ENCODE assay signal across 8 mouse cellular contexts in genomic region chr14:54463108-54463958, GRCm38 (mm10). TPM values are rescaled to one million over a fixed set of nuclear protein-coding genes. Genes with fewer than 3 reads are reported as not detected.
DNase-seq lines count a peak whose midpoint lies in the region; ATAC-seq and TF ChIP-seq lines count a peak whose summit lies in the region.

No protein-coding gene starts in this region.

- H3K27ac ChIP-seq in gastrocnemius, adult 2 months, result peak overlapping the region; percentile 90
- H3K27ac ChIP-seq in forebrain, embryonic 15.5 days (replicated peaks), result peak overlapping the region; percentile 77
- peak overlapping the region; percentile 97 for H3K27ac ChIP-seq in liver, postnatal 0 days (ENCODE audit: low read depth)

- peaks cover 4% of the 10 kb centered on the region for H3K36me3 ChIP-seq in forebrain, embryonic 15.5 days
- H3K36me3 ChIP-seq in liver, postnatal 0 days (replicated peaks; ENCODE audit: insufficient read depth, low read length), result peaks cover 24% of the 10 kb centered on the region

- H3K9ac ChIP-seq in forebrain, embryonic 15.5 days (replicated peaks), result peak overlapping the region; percentile 66
- H3K9ac ChIP-seq in liver, postnatal 0 days (replicated peaks), result peak overlapping the region; percentile 96

- peak overlapping the region; percentile 75 for H3K4me2 ChIP-seq in forebrain, embryonic 15.5 days (replicated peaks)
- H3K4me2 ChIP-seq in liver, postnatal 0 days (ENCODE audit: low read depth, low read length), result peak overlapping the region; percentile 94

- no peak for DNase-seq in gastrocnemius, adult 2 months
- no peak for DNase-seq in gastrocnemius, postnatal 4 days (ENCODE audit: low spot score in 2 of 2)
- no peak for DNase-seq in liver, postnatal 0 days
- DNase-seq in right cerebral cortex, postnatal 36 days (ENCODE audit: low spot score in 2 of 2), result no peak
- no peak for DNase-seq in layer of hippocampus, postnatal 36 days
- DNase-seq in cerebellum, adult 9-10 months, result no peak

- peak; percentile 53 for ATAC-seq in CD4-positive, CD25-positive, alpha-beta regulatory T cell, adult 4 months
- ATAC-seq in forebrain, embryonic 15.5 days (replicated peaks), result peak; percentile 62
- ATAC-seq in liver, postnatal 0 days, result peak; percentile 30

- TF ChIP-seq EP300 in liver, postnatal 0 days (IDR thresholded peaks at IDR 0.05; ENCODE audit: low read depth), result 0 out of 2 replicates have a peak, but pooled peaks have one; percentile 7

- 15% methylated on average over 12 of the region's 12 CpGs for WGBS in forebrain, embryonic 15.5 days
- WGBS in liver, postnatal 0 days (ENCODE audit: insufficient replicate concordance), result 8% methylated on average over 12 of the region's 12 CpGs

- intact Hi-C loops in gastrocnemius, adult 2 months (cut with DNase I), result loop anchor here (5.0 kb wide), 1 partner anchor 49 kb away; no protein-coding TSS in a partner anchor

- peak overlapping the region; percentile 98 for H3K4me3 ChIP-seq in gastrocnemius, adult 2 months
- peak overlapping the region; percentile 74 for H3K4me3 ChIP-seq in forebrain, embryonic 15.5 days
- peak overlapping the region; percentile 96 for H3K4me3 ChIP-seq in liver, postnatal 0 days (ENCODE audit: low read depth, low read length)

- no peaks in the 10 kb centered on the region for H3K9me3 ChIP-seq in forebrain, embryonic 15.5 days
- H3K9me3 ChIP-seq in liver, postnatal 0 days (ENCODE audit: low read length), result no peaks in the 10 kb centered on the region

- no peaks in the 10 kb centered on the region for H3K27me3 ChIP-seq in forebrain, embryonic 15.5 days
- no peaks in the 10 kb centered on the region for H3K27me3 ChIP-seq in liver, postnatal 0 days (ENCODE audit: insufficient read depth, low read length)

- TF ChIP-seq CTCF in gastrocnemius, adult 2 months (IDR thresholded peaks at IDR 0.05), result no peak
- TF ChIP-seq CTCF in liver, postnatal 0 days (IDR thresholded peaks at IDR 0.05; ENCODE audit: low read depth), result no peak

- H3K4me1 ChIP-seq in forebrain, embryonic 15.5 days, result peaks cover 9% of the 10 kb centered on the region; the same call in 1 of the 2 replicates
- peaks cover 20% of the 10 kb centered on the region for H3K4me1 ChIP-seq in liver, postnatal 0 days (ENCODE audit: insufficient read depth)

RNA-seq across cellular contexts. Expression of gene Lrp10, which starts 0.6 kb away (rescaled TPM):
- 10 to 100 TPM; 27.9 to 36.5 TPM for total RNA-seq in gastrocnemius, adult 2 months (2021)
- 10 to 100 TPM; 39.0 to 42.9 TPM for total RNA-seq in gastrocnemius, postnatal 4 days (2021)
- 10 to 100 TPM; 59.9 to 60.2 TPM for polyA plus RNA-seq in CD4-positive, CD25-positive, alpha-beta regulatory T cell, adult 4 months (2017; shearing (Covaris generic))
- 32.5 and 33.9 TPM in 2 replicates for polyA plus RNA-seq in forebrain, embryonic 15.5 days (2015; fragmentation: Nextera tagmentation; extraction: Ambion mirVana)
- 20.9 and 25.3 TPM in 2 replicates for polyA plus RNA-seq in liver, postnatal 0 days (2015; fragmentation: Nextera tagmentation; extraction: Ambion mirVana)
- 10 to 100 TPM; 26.4 to 29.6 TPM for total RNA-seq in layer of hippocampus, postnatal 36 days (2021)

RNA-seq across cellular contexts. Expression of gene Rem2, which starts 12.6 kb away (rescaled TPM):
- not detected for total RNA-seq in gastrocnemius, adult 2 months (2021)
- not detected for total RNA-seq in gastrocnemius, postnatal 4 days (2021)
- 1 to 10 TPM in 1 of 2 experiments, under 1 TPM in 1; 0.54 to 1.1 TPM for polyA plus RNA-seq in CD4-positive, CD25-positive, alpha-beta regulatory T cell, adult 4 months (2017; shearing (Covaris generic))
- polyA plus RNA-seq in forebrain, embryonic 15.5 days (2015; fragmentation: Nextera tagmentation; extraction: Ambion mirVana), result 22.9 and 23.8 TPM in 2 replicates
- 0.66 and 0.87 TPM in 2 replicates for polyA plus RNA-seq in liver, postnatal 0 days (2015; fragmentation: Nextera tagmentation; extraction: Ambion mirVana)
- total RNA-seq in layer of hippocampus, postnatal 36 days (2021), result 10 to 100 TPM; 20.7 to 23.8 TPM

RNA-seq across cellular contexts. Expression of gene Mmp14, which starts 31.9 kb away (rescaled TPM):
- total RNA-seq in gastrocnemius, adult 2 months (2021), result 10 to 100 TPM in 1 of 2 experiments, 1 to 10 TPM in 1; 8.5 to 14.0 TPM
- total RNA-seq in gastrocnemius, postnatal 4 days (2021), result 100 to 1,000 TPM; 222 to 237 TPM
- polyA plus RNA-seq in CD4-positive, CD25-positive, alpha-beta regulatory T cell, adult 4 months (2017; shearing (Covaris generic)), result not detected
- polyA plus RNA-seq in forebrain, embryonic 15.5 days (2015; fragmentation: Nextera tagmentation; extraction: Ambion mirVana), result 60.3 and 61.7 TPM in 2 replicates
- polyA plus RNA-seq in liver, postnatal 0 days (2015; fragmentation: Nextera tagmentation; extraction: Ambion mirVana), result 38.1 and 39.8 TPM in 2 replicates
- total RNA-seq in layer of hippocampus, postnatal 36 days (2021), result 10 to 100 TPM; 18.3 to 20.0 TPM

RNA-seq across cellular contexts. Expression of gene Mrpl52, which starts 36.6 kb away (rescaled TPM):
- 100 to 1,000 TPM; 102 to 111 TPM for total RNA-seq in gastrocnemius, adult 2 months (2021)
- total RNA-seq in gastrocnemius, postnatal 4 days (2021), result 100 to 1,000 TPM; 151 to 166 TPM
- polyA plus RNA-seq in CD4-positive, CD25-positive, alpha-beta regulatory T cell, adult 4 months (2017; shearing (Covaris generic)), result 100 to 1,000 TPM; 216 to 249 TPM
- 269 and 282 TPM in 2 replicates for polyA plus RNA-seq in forebrain, embryonic 15.5 days (2015; fragmentation: Nextera tagmentation; extraction: Ambion mirVana)
- polyA plus RNA-seq in liver, postnatal 0 days (2015; fragmentation: Nextera tagmentation; extraction: Ambion mirVana), result 261 and 284 TPM in 2 replicates
- 100 to 1,000 TPM; 105 to 108 TPM for total RNA-seq in layer of hippocampus, postnatal 36 days (2021)

RNA-seq across cellular contexts. Expression of gene Slc7a7, which starts 45.8 kb away (rescaled TPM):
- 1 to 10 TPM in 1 of 2 experiments, under 1 TPM in 1; 0.56 to 2.0 TPM for total RNA-seq in gastrocnemius, adult 2 months (2021)
- total RNA-seq in gastrocnemius, postnatal 4 days (2021), result 1 to 10 TPM; 6.2 to 7.3 TPM
- 1 to 10 TPM; 1.2 to 1.3 TPM for polyA plus RNA-seq in CD4-positive, CD25-positive, alpha-beta regulatory T cell, adult 4 months (2017; shearing (Covaris generic))
- 5.0 and 5.2 TPM in 2 replicates for polyA plus RNA-seq in forebrain, embryonic 15.5 days (2015; fragmentation: Nextera tagmentation; extraction: Ambion mirVana)
- polyA plus RNA-seq in liver, postnatal 0 days (2015; fragmentation: Nextera tagmentation; extraction: Ambion mirVana), result 5.0 and 5.1 TPM in 2 replicates
- total RNA-seq in layer of hippocampus, postnatal 36 days (2021), result 1 to 10 TPM; 2.4 to 2.7 TPM

Comparison
In these comparisons a context has a peak if more than half of its experiments do, and no peak if none do; other contexts are left out.
1. RNA of gene Mmp14, which starts 31.9 kb away (total RNA-seq): 222 to 237 TPM in gastrocnemius, postnatal 4 days; 18.3 to 20.0 TPM in layer of hippocampus, postnatal 36 days and 8.5 to 14.0 TPM in gastrocnemius, adult 2 months; every median in the first group is over 10 times any median in the second.
2. RNA of gene Rem2, which starts 12.6 kb away (total RNA-seq): 20.7 to 23.8 TPM in layer of hippocampus, postnatal 36 days; not detected in gastrocnemius, postnatal 4 days and not detected in gastrocnemius, adult 2 months; every median in the first group is over 10 times any median in the second.
3. Peak in every context shown above with its lines, with median percentiles within 50 percentile points of each other: H3K27ac ChIP-seq, H3K4me3 ChIP-seq and ATAC-seq.